Mouse (Mus musculus): ENCODE measurements around the gene Tlr4. TPM values are rescaled to one million over a fixed set of nuclear protein-coding genes. Genes with fewer than 3 reads are reported as not detected.

The Tlr4 gene
- polyA plus RNA-seq, 1 experiment from 2014 or later: 2.0 TPM

- Histone ChIP-seq H3K36me3 (replicated peaks; ENCODE audit: insufficient read depth, low read length) (no peaks in the 10 kb centered on the region), H3K9ac (replicated peaks) (no peak overlapping the region), H3K9me3 (ENCODE audit: low read length) (no peaks in the 10 kb centered on the region), H3K4me3 (ENCODE audit: low read depth, low read length) (no peak overlapping the region), H3K27me3 (ENCODE audit: insufficient read depth, low read length) (no peaks in the 10 kb centered on the region), H3K4me2 (ENCODE audit: low read depth, low read length) (no peak overlapping the region), H3K4me1 (ENCODE audit: insufficient read depth) (no peaks in the 10 kb centered on the region), H3K27ac (ENCODE audit: low read depth) (no peak overlapping the region)
- ATAC-seq: no peak
- no peak for DNase-seq
- 68% methylated on average over 2 of the region's 2 CpGs for WGBS (ENCODE audit: insufficient replicate concordance)
- no peak for TF ChIP-seq CTCF (IDR thresholded peaks at IDR 0.05; ENCODE audit: low read depth)
- no peak for TF ChIP-seq EP300 (IDR thresholded peaks at IDR 0.05; ENCODE audit: low read depth)
Measured at GRCm38 (mm10) chr4:66821171-66821570, 6.2 kb upstream of the Tlr4 start.

- no peak overlapping the region for H3K9ac ChIP-seq (replicated peaks)
- H3K4me3 ChIP-seq (ENCODE audit: low read depth, low read length): no peak overlapping the region
- DNase-seq (no peak), ATAC-seq (no peak)
- H3K4me1 ChIP-seq (ENCODE audit: insufficient read depth): no peaks in the 10 kb centered on the region
- H3K4me2 ChIP-seq (ENCODE audit: low read depth, low read length): no peak overlapping the region
- no peaks in the 10 kb centered on the region for H3K9me3 ChIP-seq (ENCODE audit: low read length)
- TF ChIP-seq EP300 (IDR thresholded peaks at IDR 0.05; ENCODE audit: low read depth) (no peak), CTCF (IDR thresholded peaks at IDR 0.05; ENCODE audit: low read depth) (no peak)
- 72% methylated on average over 3 of the region's 3 CpGs for WGBS (ENCODE audit: insufficient replicate concordance)
- no peaks in the 10 kb centered on the region for H3K36me3 ChIP-seq (replicated peaks; ENCODE audit: insufficient read depth, low read length)
- H3K27me3 ChIP-seq (ENCODE audit: insufficient read depth, low read length): no peaks in the 10 kb centered on the region
- no peak overlapping the region for H3K27ac ChIP-seq (ENCODE audit: low read depth)
Measured at GRCm38 (mm10) chr4:66821764-66822163, 5.6 kb upstream of the Tlr4 start.

- Histone ChIP-seq H3K36me3 (replicated peaks; ENCODE audit: insufficient read depth, low read length) (no peaks in the 10 kb centered on the region), H3K4me3 (ENCODE audit: low read depth, low read length) (peak overlapping the region; percentile 42), H3K9me3 (ENCODE audit: low read length) (no peaks in the 10 kb centered on the region), H3K27me3 (ENCODE audit: insufficient read depth, low read length) (no peaks in the 10 kb centered on the region), H3K4me2 (ENCODE audit: low read depth, low read length) (peak overlapping the region; percentile 59), H3K4me1 (ENCODE audit: insufficient read depth) (no peaks in the 10 kb centered on the region), H3K27ac (ENCODE audit: low read depth) (peak overlapping the region; percentile 85), H3K9ac (replicated peaks) (peak overlapping the region; percentile 46; the same call in 1 of the 2 replicates)
- no peak for ATAC-seq
- 45% methylated on average over 6 of the region's 6 CpGs for WGBS (ENCODE audit: insufficient replicate concordance)
- no peak for DNase-seq
- TF ChIP-seq EP300 (IDR thresholded peaks at IDR 0.05; ENCODE audit: low read depth) (no peak), CTCF (IDR thresholded peaks at IDR 0.05; ENCODE audit: low read depth) (no peak)
Measured at GRCm38 (mm10) chr4:66828163-66828668, 832 bp downstream of the Tlr4 start.

- no peak for DNase-seq
- H3K4me1 ChIP-seq (ENCODE audit: insufficient read depth): no peaks in the 10 kb centered on the region
- 9% methylated on average over 5 of the region's 5 CpGs for WGBS (ENCODE audit: insufficient replicate concordance)
- H3K9ac ChIP-seq (replicated peaks): no peak overlapping the region
- no peaks in the 10 kb centered on the region for H3K36me3 ChIP-seq (replicated peaks; ENCODE audit: insufficient read depth, low read length)
- 0 out of 2 replicates have a peak, but pooled peaks have one; percentile 37 for ATAC-seq
- no peaks in the 10 kb centered on the region for H3K27me3 ChIP-seq (ENCODE audit: insufficient read depth, low read length)
- H3K27ac ChIP-seq (ENCODE audit: low read depth): peak overlapping the region; percentile 85; the same call in 1 of the 2 replicates
- peak overlapping the region; percentile 42 for H3K4me3 ChIP-seq (ENCODE audit: low read depth, low read length)
- peak overlapping the region; percentile 59 for H3K4me2 ChIP-seq (ENCODE audit: low read depth, low read length)
- TF ChIP-seq EP300 (IDR thresholded peaks at IDR 0.05; ENCODE audit: low read depth): no peak
- TF ChIP-seq CTCF (IDR thresholded peaks at IDR 0.05; ENCODE audit: low read depth): no peak
- H3K9me3 ChIP-seq (ENCODE audit: low read length): no peaks in the 10 kb centered on the region
Measured at GRCm38 (mm10) chr4:66828686-66829085, 1.3 kb downstream of the Tlr4 start.

GRCm38 (mm10) chr4:66838071-66838470, 10.7 kb downstream of the Tlr4 start:
- H3K9me3 ChIP-seq (ENCODE audit: low read length): no peaks in the 10 kb centered on the region
- H3K4me3 ChIP-seq (ENCODE audit: low read depth, low read length): no peak overlapping the region
- no peak overlapping the region for H3K27ac ChIP-seq (ENCODE audit: low read depth)
- no peak overlapping the region for H3K9ac ChIP-seq (replicated peaks)
- 76% methylated on average over 2 of the region's 2 CpGs for WGBS (ENCODE audit: insufficient replicate concordance)
- no peaks in the 10 kb centered on the region for H3K36me3 ChIP-seq (replicated peaks; ENCODE audit: insufficient read depth, low read length)
- H3K4me2 ChIP-seq (ENCODE audit: low read depth, low read length): no peak overlapping the region
- H3K27me3 ChIP-seq (ENCODE audit: insufficient read depth, low read length): no peaks in the 10 kb centered on the region
- ATAC-seq (no peak), DNase-seq (no peak)
- no peak for TF ChIP-seq EP300 (IDR thresholded peaks at IDR 0.05; ENCODE audit: low read depth)
- no peak for TF ChIP-seq CTCF (IDR thresholded peaks at IDR 0.05; ENCODE audit: low read depth)
- H3K4me1 ChIP-seq (ENCODE audit: insufficient read depth): no peaks in the 10 kb centered on the region

GRCm38 (mm10) chr4:66843255-66843654, 15.9 kb downstream of the Tlr4 start:
- DNase-seq (no peak), ATAC-seq (no peak; the same call in 1 of the 2 replicates)
- no peaks in the 10 kb centered on the region for H3K4me1 ChIP-seq (ENCODE audit: insufficient read depth)
- TF ChIP-seq CTCF (IDR thresholded peaks at IDR 0.05; ENCODE audit: low read depth) (no peak), EP300 (IDR thresholded peaks at IDR 0.05; ENCODE audit: low read depth) (no peak)
- H3K27ac ChIP-seq (ENCODE audit: low read depth): no peak overlapping the region
- H3K4me3 ChIP-seq (ENCODE audit: low read depth, low read length): no peak overlapping the region
- H3K36me3 ChIP-seq (replicated peaks; ENCODE audit: insufficient read depth, low read length): no peaks in the 10 kb centered on the region
- no peaks in the 10 kb centered on the region for H3K9me3 ChIP-seq (ENCODE audit: low read length)
- no peak overlapping the region for H3K4me2 ChIP-seq (ENCODE audit: low read depth, low read length)
- 41% methylated on average over 1 of the region's 1 CpGs for WGBS (ENCODE audit: insufficient replicate concordance)
- H3K9ac ChIP-seq (replicated peaks): no peak overlapping the region
- H3K27me3 ChIP-seq (ENCODE audit: insufficient read depth, low read length): no peaks in the 10 kb centered on the region
